Mouse (Mus musculus): Measurements from ENCODE around the gene Ins2. TPM values are rescaled to one million over a fixed set of nuclear protein-coding genes. Genes with fewer than 3 reads are reported as not detected.
A peak's percentile ranks its signal among the peaks of the same experiment; 100 is the strongest.

Ins2 gene
- total RNA-seq (2021) = not detected in 2 replicates
- long read RNA-seq = 0 reads

DNA sequence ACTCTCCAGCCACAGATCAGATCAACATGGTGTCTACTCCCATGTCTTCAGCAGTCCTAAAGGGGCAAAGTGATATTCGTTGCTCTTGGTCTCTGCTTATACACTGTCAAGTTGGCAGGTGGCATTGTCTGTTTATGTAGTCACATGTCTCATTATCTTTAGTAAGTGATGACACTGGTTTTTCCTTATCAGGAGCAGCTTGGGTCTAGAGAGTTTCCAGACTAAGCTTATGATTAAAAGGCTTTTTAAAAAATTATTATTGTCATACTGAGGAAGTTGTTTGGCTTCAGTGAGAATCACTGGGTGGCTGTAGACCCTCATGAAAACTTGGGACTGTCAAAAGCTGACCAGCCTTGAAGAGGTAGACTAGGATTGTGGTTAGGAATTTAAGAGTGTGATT lies at the start of gene Ins2:
Gene Ins2 (minus strand): TSS at position 101 of the 400 bp plus-strand sequence.
- no peak for DNase-seq

- no peak for DNase-seq
Observed at GRCm38 (mm10) chr7:142792650-142793275, 49.6 kb upstream of the Ins2 start.

DNA sequence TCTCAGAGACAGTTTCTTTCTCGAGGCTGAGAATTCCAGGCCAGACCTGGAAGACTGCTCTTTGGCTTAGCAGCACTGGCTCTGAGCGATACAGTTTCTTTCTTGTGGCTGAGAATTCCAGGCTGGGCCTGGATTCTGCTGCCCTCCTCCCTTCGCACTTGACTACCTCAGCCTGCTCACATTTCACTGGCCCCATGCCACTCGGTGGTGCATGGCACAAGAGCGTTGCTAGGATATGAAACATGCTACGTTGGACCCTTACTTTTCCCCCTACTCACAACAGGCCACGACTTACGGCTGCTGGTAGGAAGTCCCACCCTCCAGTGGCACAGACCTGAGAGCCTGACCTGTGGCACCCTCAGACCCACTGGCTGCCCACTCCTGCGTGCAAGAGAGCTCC lies 46.5 kb upstream of the Ins2 start:
- no peak for DNase-seq

DNA sequence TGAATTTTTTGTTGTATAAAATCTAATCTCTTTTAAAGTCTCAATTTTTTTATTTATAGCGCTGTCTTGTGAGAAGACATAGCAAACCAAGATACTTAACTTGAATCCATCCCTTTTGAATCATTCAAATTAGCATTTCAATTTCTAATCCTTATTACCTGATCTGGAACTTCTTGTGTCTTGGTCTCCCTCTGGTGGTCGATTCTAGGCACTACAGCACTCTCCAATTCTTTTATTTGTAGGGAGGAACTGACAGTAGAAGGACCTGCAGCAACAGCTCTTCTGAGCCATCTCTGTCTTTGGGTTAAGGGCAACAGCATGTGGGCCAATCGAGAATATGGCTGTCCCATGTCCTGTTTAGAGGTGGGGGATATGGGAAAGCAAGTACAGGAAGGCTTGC lies 5.4 kb downstream of the Ins2 start:
- no peak for DNase-seq

DNA sequence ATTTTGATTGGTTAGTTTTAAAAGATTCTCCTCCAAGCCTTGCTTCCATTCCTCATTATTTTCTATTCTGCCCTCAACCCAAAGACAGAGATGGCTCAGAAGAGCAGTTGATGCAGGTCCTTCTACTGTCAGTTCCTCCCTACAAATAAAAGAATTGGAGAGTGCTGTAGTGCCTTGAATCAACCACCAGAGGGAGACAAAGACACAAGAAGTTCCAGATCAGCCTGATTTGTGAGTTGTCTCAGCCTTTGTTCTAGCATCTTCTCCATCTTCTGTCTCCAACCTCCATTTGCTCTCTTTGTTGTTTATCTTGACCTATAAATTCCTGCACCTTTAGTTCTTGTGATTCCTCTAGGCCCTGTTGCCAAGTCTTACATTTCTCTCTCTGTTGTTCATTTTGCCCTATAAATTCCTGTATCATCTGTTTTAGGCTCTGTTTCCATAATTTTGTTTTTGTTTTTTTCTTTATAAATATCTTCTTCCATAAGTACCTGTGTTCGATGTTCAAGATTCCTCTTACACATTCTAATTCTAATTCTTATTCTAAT lies 6.2 kb downstream of the Ins2 start:
- no peak for DNase-seq

DNA sequence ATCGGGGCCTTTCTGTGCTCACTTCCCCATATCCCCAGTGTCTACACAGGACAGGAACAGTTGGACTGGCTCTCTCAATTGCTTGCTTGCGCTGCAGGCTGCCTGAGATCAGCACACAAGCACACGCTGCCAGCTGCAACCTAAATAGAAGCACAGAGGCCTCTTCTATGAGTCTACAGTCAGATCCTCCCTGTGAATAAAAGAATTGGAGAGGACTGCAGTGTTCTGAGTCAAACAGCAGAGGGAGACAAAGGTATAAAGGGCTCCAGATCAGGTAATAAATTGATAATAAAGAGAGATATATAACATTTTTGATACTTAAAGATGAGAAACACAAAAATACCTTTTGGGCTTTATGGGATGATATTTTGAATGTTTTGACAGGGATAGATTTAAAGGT lies 17.2 kb downstream of the Ins2 start:
- DNase-seq = no peak

DNA sequence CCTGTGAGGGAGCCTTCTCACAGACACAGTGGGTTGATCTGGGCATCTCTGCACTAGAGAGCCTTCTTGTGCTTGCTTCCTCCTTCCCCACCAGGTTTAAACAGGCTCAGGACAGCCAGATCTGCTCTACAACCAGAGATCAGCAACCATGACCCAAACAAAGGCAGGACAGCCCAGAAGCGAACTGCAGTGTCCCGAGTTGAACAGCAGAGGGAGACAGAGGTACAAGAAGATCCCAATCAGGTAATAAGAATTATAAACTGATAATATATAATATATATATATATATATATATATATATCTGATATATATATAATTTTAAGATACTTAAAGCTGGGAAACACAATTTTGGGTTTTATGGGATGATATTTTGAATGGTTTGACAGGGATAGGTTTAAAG lies 22.5 kb downstream of the Ins2 start:
- peak; percentile 26 for DNase-seq

DNA sequence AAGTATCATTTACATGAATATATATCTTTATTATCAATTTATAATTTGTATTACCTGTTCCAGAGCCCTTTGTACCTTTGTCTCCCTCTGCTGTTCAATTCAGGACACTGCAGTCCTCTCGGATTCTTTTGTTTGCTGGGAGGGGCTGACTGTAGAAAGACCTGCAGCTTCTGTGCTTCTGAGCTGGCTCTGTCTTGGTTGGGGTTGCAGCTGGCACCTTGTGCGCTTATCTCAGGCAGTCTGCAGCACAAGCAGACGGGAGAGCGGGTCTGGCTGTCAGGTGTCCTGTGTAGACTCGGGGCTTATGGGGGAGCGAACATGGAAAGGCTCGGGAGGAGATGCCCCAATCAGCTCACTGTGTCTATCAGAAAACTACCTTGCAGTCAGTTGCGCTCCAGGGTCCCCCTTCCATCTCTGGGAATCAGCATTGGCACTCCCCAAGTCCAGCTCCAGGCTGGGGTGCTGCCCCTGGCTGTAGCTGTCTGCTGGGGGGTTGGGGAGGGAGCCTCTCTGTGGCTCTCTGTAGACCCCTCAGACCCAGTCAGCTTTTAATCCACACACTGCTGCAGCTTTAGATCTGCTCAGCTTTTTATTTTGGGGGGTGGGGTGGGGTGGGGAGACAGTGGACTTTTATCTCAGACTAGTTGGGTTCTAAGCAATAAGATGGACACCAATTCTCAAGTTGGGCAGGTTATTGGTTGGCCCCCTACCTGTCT lies 28.2 kb downstream of the Ins2 start:
- DNase-seq = peak; percentile 9

- no peak for DNase-seq
Observed at GRCm38 (mm10) chr7:142706873-142707272, 36.3 kb downstream of the Ins2 start.

GRCm38 (mm10) chr7:142699334-142699860 lies 43.8 kb downstream of the Ins2 start:
- DNase-seq = no peak

DNA sequence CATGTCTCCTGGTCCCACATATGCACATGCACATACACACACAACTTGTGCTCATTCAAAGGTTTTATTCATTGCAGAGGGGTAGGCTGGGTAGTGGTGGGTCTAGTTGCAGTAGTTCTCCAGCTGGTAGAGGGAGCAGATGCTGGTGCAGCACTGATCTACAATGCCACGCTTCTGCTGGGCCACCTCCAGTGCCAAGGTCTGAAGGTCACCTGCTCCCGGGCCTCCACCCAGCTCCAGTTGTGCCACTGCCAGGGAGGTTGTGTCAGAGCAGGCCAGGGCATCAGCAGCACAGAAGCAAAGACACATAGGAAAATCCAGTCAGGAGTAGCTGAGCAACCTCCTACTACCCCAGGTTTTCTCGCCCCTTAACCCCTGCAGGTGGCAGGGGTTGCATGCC lies 64.6 kb downstream of the Ins2 start:
- DNase-seq = peak; percentile 55

GRCm38 (mm10) chr7:142675644-142676043 lies 67.5 kb downstream of the Ins2 start:
- DNase-seq = peak; percentile 37

GRCm38 (mm10) chr7:142675141-142675540 lies 68.0 kb downstream of the Ins2 start:
- DNase-seq = no peak

DNA sequence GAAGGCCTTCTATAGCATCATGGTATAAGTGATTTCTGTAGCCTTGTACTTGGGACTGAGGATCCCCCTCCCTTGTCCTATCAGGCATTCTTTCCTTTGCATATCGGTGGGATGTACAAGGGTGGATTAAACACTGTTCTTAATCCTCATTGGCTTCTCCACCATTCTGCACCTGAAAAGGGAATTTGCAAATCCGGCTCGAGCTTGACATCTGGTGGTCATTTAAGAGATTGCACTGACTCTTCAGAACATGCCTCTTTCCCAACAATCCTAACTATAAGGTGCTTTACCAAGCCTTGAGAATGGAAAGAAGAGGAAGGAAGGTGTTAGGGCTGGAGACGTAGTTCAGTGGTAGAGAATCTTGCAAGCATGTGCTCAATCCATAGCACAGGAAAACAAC lies 71.1 kb downstream of the Ins2 start:
- no peak for DNase-seq

DNA sequence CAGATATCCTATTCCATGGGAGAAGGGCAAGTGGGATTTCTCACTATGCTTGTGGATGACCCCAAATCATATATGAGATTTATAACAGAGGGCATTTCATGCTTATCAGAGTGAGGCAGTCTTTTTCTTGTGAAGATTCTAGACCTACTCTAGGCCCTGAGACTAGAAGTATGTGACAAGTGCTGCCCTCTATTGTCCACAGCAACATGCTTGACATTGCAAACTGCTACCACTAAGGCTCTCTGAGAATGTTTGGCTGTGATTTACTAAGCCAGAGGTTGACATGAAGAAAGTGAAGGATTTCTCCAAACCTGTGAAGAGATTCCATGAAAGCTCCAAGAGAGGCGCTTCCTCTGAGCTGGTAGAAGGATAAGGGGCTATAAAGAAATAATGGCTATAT lies 72.1 kb downstream of the Ins2 start:
- no peak for DNase-seq

DNA sequence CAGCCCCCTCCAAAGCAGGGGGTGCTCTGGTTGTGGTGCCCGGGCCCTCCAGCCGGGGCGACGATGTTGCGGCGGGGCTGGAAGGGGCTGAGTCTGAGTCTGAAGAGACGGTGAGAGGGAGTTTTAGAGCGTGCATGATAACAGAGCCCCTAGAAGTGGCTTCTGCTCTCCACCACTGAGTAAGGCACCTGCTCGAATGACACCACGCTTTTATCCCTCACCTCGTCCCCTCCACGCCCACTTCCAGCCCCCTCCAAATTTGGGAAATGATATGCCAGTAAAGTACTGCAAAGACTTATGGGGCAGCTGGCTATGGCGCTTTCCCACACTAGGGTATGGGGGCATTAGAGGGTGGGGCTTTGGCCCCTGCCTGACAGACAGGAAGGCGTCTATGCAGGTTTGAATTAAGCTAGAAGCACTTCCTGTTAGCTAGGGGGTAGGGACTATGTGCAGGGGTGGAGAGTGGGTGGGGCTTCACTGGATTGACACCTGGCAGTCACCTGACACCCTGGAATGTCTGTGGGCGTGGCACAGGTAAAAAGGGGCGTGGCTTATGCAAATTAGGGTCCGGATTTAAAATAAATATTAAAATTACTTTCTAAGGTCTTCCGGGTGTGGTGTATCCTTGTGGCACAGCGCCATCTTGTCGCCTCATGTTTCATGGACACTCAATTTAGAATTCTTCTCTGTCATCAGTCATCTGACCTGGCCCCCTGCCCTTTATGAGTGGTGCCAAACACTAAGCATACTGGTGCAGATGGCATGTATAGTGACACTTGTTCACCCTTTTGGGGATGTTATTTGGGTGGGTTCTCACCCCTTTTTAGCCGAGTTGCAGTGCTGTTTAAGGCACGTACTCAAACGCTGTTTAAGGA lies 73.2 kb downstream of the Ins2 start, which contains the start of gene Gm49394:
Gene Gm49394 (minus strand): TSS at position 192 of the 875 bp plus-strand sequence.
- DNase-seq = no peak

DNA sequence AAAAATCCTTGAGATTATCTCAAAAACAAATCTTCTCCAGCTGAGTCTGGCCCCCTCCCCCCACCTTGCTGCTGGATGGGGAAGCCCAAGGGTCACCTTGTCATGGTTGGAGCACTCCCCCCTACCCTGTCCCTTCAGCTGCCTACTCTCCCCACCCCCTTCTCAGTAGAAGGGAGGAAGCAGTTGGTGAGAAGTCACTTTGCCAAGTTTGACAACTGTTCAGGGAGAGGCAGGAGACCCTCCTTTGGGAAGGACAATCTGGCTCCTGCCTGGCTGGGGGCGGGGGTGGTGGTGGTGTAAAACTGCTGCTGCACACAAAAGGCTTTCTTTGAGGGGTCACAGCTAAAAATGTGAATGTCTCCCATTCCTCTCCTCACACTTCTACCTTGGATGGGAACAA lies 74.9 kb downstream of the Ins2 start:
- no peak for DNase-seq

GRCm38 (mm10) chr7:142667521-142667920 lies 75.7 kb downstream of the Ins2 start:
- DNase-seq = no peak

- no peak for DNase-seq
Observed at GRCm38 (mm10) chr7:142666659-142667058, 76.5 kb downstream of the Ins2 start, which contains the start of gene Igf2. TSS of gene Igf2 (minus strand) at chr7:142666816.

GRCm38 (mm10) chr7:142666109-142666508 lies 77.1 kb downstream of the Ins2 start:
- no peak for DNase-seq

- DNase-seq = no peak
Observed at GRCm38 (mm10) chr7:142665364-142665763, 77.8 kb downstream of the Ins2 start.

DNA sequence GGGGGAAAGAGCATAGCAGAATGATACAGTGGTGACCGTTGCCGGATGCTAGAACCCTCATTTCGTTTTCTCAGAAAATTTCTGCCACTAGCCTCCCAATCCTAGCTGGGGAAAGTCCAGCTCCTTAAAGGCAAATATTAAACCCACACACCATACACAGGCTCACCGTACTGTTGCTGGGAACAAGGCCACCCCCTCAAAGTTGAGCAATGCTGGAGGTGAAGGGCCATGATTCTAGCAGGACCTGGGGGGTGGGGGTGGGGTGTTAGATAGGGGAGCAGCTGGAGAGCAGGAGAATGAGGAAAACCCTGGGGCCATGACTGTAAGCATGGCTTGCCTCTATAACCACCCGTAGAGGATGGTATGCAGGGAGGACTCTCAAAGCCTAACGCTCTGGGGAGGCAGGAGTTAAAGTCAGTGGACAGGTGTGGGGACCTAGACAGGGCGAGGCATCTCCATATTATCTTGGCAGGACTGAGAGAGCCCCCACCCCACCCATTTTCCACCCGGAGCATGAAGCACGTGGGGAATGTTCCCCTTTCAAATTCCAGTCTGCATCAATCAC lies 78.6 kb downstream of the Ins2 start:
- DNase-seq = no peak

Data from adrenal gland, postnatal 25 days (tissue).